Mouse (Mus musculus) embryonic facial prominence, embryonic 12.5 days (tissue): ENCODE measurements around the gene Anxa9. TPM values are rescaled to one million over a fixed set of nuclear protein-coding genes. Genes with fewer than 3 reads are reported as not detected.

ENCODE experiments used
- polyA plus RNA-seq: library from polyadenylated mRNA; unstranded; fragments of >200 nt; fragmentation: Nextera tagmentation; extraction: Ambion mirVana; gene quantifications from 2 replicates; pipeline ENCODE4 v1.2.1, GENCODE M21; 2016

Gene Anxa9
- polyA plus RNA-seq, 1 experiment from 2014 or later, result 1.3 TPM

Other genes starting within 250 kb of the Anxa9 start
- gene Pip5k1a, start 200.2 kb downstream of the Anxa9 start, polyA plus RNA-seq, result 24.4 and 24.9 TPM in 2 replicates
- gene Vps72, start 196.2 kb downstream of the Anxa9 start, polyA plus RNA-seq, result 221 and 227 TPM in 2 replicates
- 0.57 and 1.0 TPM in 2 replicates for gene Tmod4, start 182.7 kb downstream of the Anxa9 start, polyA plus RNA-seq
- gene Scnm1, start 173.2 kb downstream of the Anxa9 start, polyA plus RNA-seq, result 73.4 and 75.0 TPM in 2 replicates
- 18.2 and 19.4 TPM in 2 replicates for gene Lysmd1, start 173.1 kb downstream of the Anxa9 start, polyA plus RNA-seq
- 2.0 and 2.3 TPM in 2 replicates for gene Tnfaip8l2, start 164.8 kb downstream of the Anxa9 start, polyA plus RNA-seq
- 24.2 and 26.4 TPM in 2 replicates for gene Sema6c, start 146.7 kb downstream of the Anxa9 start, polyA plus RNA-seq
- gene Gabpb2, start 89.3 kb downstream of the Anxa9 start, polyA plus RNA-seq, result 14.7 and 15.3 TPM in 2 replicates
- 82.3 and 86.8 TPM in 2 replicates for gene Cdc42se1, start 78.4 kb downstream of the Anxa9 start, polyA plus RNA-seq
- gene Mllt11, start 75.0 kb downstream of the Anxa9 start, polyA plus RNA-seq, result 24.9 and 32.9 TPM in 2 replicates
- 0.49 and 0.70 TPM in 2 replicates for gene Gm128, start 65.6 kb downstream of the Anxa9 start, polyA plus RNA-seq
- 1.8 and 2.5 TPM in 2 replicates for gene Bnipl, start 56.0 kb downstream of the Anxa9 start, polyA plus RNA-seq
- 43.3 TPM in 2 replicates for gene Mindy1, start 25.8 kb downstream of the Anxa9 start, polyA plus RNA-seq
- 25.7 and 26.4 TPM in 2 replicates for gene Prune1, start 25.1 kb downstream of the Anxa9 start, polyA plus RNA-seq
- 155 and 156 TPM in 2 replicates for gene Cers2, start 7.6 kb upstream of the Anxa9 start, polyA plus RNA-seq
- gene Setdb1, start 50.0 kb upstream of the Anxa9 start, polyA plus RNA-seq, result 61.8 and 63.6 TPM in 2 replicates
- not detected in 2 replicates for gene 4930558C23Rik, start 95.7 kb upstream of the Anxa9 start, polyA plus RNA-seq
- gene Arnt, start 127.2 kb upstream of the Anxa9 start, polyA plus RNA-seq, result 51.5 and 53.6 TPM in 2 replicates
- gene Ctsk, start 192.1 kb upstream of the Anxa9 start, polyA plus RNA-seq, result 20.2 and 25.7 TPM in 2 replicates
- 8.7 and 9.4 TPM in 2 replicates for gene Ctss, start 219.6 kb upstream of the Anxa9 start, polyA plus RNA-seq